Mouse (Mus musculus): ENCODE data around the gene Ntng2.

The Ntng2 gene

DNA sequence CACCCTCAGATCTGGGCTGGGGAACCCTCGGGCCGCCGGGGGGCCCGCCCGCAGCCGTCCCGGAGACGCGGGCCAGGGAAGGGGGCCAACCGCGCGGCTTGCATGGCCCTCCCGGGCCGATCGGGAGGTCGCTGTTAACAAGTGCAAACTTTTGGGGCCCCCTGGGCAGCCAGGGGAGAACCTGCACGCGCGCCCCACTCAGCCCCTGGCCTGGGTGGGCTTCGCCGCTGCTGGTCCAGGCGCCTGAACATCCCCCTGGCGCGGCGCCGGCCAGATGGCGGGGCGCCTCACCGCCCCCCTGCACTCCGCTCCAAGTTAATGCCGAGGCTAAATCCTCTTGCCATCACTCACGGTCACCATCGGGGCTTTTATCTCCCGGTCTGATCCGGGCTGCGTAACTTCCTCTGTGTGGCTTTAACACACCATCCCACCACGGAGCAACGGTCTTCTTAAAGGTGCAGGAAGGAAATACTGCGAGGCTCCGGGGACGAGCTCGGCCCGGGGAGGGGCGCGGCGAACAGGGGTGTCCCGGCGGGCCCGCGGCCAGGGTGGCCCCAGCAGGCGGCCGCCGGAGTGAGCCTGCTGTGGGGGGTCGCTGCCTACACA lies at the start of gene Ntng2:
Ntng2 (minus strand) TSS at position 407 of the 606 bp plus-strand sequence.
- peak; percentile 51 to 64 for DNase-seq (ENCODE audit: low spot score in 2 of 2)

DNA sequence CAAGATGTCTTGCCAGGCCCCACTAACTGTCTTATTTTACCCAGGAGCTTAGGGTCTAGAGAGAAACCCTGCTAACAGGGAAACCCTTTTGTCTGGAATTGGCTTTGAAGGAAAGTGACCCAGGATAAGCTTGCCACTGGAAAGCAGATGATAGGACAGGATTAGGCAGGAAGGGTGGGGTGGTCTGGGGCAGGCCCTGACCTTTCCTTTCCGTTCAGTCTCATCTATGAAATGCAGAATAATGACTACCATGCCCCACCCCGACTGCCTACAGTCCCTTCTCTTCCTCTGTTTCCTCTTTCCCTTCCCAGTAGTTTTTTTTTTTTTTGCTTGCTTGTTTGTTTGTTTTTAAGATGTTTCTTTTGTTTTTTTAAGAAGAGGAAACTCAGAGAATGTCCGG lies 42.8 kb upstream of the Ntng2 start:
- DNase-seq (ENCODE audit: low spot score in 2 of 2) = no peak

DNA sequence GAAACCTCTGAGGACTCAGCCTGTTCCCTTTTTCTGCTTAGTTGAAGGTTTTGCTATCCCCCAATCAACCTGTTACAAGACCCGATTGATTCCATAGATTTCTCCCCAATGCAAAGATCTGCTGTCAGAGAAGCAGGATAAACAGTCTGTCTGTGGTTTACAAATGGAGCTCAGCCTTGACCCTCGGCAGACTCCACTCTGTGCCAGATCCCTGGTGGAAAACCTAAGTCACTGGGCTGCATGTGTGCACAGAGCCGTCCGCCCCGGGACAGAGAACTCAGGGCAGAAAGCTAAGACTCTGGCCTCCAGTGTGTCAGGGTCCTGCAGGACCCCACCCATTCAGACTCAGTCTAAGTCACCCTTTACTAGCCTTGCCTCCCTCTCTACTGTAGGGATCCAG lies 34.8 kb upstream of the Ntng2 start:
- DNase-seq (ENCODE audit: low spot score in 2 of 2) = no peak

DNA sequence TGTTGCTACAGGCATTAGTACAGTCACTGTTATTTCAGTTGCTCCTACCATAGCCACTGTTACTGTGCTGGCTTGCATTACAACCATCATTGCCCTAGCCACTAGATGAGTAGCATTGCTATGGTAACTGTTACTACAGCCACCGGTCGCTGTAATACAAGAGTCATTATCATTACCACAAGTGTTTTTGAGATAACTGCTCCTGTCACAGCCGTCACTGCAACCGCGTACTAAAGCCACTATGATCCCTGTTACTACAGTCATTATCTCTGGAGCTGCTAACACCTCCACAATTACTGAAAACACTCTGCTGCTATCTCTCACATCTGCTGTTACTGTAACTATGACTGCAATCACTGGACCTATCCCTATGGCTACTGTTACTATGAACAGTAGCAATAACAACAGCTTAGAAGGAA lies 24.9 kb upstream of the Ntng2 start:
- DNase-seq (ENCODE audit: low spot score in 2 of 2) = no peak

DNA sequence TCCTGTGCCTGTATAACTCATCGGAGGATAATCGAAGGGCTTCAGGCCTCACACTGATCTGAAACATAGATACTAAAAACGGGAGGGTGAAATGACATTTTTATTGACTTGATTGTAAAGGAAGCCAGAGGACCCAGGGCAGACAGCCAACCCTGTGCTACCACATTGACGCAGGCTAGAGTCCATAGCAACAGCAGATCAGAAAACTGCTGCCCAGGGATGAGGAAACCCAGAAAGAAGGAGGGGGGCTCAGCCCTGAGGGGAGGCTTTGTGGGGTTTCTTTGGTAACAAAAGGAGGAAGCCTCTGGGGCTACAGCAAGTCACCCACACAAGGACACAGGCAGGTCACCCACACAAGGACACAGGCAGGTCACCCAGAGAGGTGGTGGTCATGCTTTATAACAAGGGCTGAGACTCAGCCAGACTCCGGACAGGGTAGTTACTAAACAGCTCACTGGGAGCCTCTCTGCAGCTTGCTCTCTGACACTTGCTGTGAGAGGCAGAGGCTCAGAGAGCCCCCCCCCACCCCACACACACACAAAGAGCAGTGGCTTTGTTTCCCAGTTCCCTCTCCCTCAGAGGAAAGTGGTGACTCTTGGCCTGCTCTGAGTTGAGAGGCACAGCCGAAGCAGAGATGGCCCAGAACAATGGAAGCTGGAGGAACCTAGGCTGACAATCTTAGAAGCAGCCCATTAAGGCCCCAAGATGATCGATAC lies 19.2 kb upstream of the Ntng2 start:
- no peak for DNase-seq (ENCODE audit: low spot score in 2 of 2)

DNA sequence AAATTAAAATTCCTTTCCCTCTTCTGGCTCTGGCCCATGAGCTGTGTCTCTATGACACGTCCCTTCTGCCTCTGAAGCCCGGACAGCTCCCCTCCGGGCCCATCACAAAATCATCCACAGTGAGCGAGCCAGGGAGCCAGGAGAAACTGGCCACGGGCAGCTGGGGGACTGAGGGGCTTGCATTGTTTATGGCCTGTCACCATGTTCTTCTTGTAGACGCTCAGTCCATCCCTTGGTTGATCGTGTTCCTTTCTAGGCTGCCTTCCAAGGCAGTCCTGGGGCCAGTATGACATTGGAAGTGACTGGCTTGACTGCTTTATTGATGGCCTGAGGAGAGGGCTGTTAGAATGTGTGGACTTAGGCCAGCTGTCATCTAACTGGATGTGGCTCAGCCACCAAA lies 18.3 kb upstream of the Ntng2 start:
- no peak for DNase-seq (ENCODE audit: low spot score in 2 of 2)

DNA sequence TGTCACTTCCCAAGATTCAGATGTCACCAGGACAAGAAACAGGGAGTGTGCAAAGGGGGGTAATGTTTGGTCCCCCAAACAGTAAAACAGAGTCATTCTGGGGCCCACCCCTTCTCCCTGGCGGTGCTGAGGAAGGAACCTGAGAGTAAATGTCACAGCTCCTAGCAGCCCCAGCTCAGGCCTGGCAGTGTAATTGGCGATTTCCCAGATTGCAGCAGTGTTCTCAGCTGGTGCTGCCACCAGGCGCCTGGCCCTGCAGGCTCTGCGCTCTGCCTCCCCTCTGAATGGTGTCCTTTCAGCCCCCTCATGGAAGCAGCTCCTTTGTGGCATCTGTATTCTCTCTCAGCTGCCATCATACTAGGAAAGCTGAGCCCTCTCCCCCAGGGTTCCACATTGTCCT lies 14.0 kb upstream of the Ntng2 start:
- DNase-seq (ENCODE audit: low spot score in 2 of 2) = no peak

DNA sequence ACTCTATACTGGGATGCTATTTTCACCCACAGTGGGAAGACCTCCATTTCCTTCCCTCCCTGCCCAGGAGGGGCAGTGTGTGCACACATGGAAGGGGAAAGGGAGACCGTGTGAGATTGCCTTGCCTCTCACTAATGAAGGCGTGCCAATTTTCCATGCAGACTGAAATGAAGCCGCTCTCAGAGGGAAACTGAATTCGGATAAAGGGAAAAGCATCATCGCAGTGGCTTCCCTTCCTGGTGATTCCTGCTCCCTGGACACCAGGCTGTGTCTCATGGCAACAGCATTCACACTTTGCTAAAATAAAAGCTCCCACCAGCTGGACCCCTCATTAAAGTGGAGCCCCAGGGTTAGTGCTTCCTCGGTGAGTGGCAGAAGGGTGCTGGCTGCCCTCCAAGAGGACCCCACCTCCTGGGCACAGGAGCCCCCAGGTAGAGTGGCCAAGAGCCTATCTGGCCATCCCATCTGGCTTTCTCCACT lies 9.7 kb upstream of the Ntng2 start:
- DNase-seq (ENCODE audit: low spot score in 2 of 2) = no peak

DNA sequence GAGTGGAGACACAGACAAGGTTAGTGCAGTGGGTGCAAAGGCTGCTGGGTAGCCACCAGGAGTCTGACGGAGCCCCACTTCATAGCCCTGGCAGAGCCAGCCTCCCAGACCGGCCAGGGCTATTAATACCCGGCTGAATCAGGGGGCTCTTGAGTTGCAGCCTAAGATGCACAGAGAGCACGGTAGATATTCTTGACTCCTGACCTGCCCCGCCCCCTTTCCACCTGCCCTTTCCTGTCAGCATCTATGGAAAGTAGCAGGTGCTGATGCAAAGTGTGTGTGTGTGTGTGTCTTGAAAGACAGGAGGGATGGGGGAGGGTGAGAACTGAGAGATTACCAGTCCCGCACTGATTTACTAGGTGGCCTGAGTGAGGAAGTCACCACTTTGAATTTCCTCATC lies 8.3 kb upstream of the Ntng2 start:
- no peak for DNase-seq (ENCODE audit: low spot score in 2 of 2)

DNA sequence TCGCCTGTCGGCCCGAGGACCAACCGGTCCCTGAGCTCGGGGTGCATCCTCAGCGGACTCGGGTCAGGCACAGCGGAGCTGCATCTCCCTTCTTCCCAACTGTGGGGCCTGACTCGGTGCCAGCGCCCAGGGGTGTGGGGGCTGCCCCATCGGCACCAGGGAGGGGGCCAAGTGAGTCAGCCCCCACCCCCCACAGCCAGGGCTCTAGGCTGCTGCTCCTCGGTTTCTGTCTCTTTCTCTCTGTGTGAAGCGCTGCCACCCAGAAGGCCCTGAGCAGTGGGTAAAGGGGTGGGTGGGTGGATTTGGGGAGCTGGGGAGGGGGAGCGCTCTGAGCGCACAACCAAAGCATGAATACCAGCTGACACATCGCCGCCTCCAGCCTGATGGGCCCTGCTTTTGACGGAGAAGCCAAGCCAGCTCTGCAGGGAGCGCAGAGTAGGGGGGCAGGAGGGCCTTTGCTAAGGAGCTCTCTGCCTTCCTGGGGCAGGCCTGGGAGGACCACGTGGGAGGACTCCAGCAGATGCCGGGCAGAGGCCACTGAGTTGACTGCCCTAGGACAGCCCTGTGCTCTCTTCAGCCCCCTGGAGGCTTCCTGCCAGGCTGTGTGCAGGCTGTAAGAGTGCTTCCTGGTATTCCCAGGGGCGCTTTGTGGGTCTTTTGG lies 530 bp upstream of the Ntng2 start:
- peak; percentile 74 to 75 for DNase-seq (ENCODE audit: low spot score in 2 of 2)

DNA sequence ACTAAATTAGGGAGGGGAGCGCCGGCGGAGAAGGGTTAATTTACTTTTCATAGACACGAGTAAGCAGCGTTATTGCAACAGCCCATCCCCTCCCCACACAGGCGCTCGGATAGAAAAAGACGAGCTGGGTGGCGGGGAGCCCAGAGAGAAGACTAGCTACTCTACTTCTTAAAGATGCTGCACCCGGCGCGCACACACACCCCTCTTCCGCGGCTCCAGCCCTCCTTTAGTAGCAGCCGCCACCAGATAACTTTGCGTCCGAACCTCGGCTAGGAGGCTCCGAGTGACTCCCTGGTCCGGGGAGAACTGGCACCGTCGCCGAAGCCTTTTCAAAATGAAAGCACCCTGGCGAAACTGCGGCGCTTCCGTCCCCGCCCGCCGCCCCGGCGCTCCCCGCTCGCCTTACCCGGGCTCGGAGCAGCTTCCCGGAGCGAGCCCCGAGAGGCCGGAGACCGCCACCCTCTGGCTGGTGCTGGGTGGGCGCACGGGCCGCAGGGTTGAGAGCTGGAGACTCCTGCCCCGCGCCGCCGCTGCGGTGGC lies 676 bp downstream of the Ntng2 start:
- DNase-seq (ENCODE audit: low spot score in 2 of 2) = peak in 1 of 2 experiments; percentile 64

DNA sequence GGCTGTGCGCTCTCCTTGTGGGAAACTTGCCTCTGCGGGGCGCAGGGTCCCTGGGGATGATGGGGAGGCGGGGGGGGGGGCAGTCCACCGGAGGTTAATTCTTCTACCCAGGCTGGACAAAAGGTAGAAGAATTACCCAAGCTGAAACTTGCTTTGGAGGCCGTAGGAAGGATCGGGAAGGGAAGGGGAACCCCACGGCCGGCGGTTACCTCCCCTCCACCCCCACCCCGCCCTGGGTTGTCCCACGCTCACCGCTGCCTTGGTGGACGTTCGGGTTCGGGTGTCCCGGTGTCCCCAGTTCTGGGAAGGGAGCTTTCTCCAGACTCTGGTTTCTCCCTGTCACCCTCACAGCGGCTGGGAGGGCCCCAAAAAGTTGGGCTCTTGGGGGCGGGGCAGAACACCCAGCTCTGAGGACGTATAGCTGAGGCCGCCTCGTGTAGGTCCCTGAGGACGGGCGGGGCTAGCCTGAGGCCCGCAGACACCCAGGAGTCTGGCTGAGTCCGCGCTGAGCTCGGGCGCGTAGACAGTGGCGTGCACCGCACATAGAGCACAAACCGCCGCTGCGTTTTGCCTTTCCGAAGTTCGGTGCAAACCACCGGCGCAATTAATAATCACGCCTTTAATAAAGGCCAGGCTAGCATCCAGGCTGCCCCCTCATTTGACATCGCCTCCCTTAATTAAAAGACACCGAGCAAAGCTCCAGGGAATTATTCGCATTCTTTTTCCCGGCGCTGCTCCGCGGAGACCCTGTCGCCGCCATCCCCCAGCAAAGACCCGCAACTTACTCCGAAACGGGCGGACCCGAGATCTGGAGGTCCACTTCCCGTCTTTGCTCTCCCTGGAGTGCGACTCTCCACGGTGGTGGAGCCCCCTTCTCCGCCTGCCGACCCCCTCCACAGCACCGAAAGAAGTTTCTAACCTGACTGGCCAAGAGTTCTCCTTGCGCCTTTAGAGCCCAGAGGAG lies 1.4 kb downstream of the Ntng2 start:
- no peak for DNase-seq (ENCODE audit: low spot score in 2 of 2)

DNA sequence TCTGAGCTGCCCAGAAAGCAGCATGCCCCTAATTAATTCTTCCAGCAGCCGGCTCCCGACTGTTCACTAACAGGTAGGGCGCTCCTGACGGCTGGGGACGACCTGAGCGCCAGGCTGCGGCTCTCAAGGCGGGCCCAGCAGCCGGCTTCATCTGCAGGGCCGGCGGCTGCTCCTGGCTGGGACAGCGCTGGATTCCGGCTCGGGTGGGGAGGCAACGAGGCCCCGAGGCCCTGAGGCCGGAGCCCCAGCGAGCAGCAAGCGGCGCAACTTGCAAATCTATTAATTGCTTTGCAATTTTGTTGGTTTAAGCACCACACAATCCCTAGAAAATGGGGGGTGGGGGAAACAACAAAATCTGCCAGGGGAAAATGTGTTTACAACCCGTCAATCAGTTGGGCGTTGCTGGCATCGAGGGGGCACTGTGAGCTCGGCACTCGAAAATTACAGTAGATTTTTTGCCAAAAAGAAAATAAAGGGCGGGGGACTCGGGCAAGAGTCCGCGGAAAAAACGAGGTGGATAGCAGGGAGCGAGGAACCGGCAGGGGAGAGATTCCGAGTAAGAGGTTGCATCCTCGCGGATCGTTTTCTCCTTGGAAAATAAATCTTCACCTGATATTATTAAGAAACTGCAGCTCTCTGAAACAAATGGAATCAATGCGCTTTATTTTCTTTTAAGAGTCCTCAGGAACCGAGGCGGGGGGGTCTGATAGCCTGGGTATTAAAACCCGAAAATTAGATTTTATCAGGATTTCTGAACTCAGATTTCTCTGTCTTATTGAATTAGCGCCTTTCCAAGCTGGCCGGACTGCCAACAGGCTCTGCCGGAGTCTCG lies 2.3 kb downstream of the Ntng2 start:
- no peak for DNase-seq (ENCODE audit: low spot score in 2 of 2)

DNA sequence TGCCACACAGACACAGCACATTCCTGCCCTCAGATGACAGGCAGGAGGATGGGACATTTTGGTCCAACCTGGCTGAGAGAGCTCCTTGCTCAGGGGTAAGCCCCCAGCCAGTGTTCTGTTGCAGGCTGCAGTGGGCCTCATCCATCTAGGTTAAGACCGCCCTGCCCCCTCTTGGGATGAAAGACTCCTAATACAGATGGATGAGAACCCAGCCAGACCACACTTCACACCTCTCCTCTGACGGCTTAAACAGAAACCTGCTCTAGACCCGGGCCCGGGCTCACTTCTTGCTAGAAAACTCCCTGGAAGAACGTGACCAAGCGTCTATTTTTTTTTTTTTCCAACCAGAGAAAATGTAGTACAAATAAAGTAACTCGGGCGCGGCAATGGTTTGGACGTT lies 3.0 kb downstream of the Ntng2 start:
- DNase-seq (ENCODE audit: low spot score in 2 of 2) = no peak

DNA sequence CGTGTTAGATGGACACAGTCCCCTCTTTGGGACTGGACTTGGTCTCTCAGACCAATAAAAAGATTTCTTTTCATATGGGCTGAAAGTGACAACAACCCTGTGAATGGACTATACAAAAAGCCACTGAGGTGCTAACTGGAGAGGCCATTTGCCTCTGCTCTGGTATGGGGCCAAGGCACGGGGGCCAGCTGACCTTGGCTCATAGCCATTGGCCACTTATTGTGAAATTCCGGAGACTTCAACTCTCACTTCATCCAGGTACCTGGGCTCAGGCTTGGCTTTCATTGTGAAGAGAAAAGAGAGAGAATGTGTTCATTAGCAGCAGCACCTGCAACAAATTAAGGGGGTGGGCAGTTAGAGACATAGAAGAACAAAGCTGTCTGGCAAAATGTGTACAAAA lies 4.3 kb downstream of the Ntng2 start:
- no peak for DNase-seq (ENCODE audit: low spot score in 2 of 2)

DNA sequence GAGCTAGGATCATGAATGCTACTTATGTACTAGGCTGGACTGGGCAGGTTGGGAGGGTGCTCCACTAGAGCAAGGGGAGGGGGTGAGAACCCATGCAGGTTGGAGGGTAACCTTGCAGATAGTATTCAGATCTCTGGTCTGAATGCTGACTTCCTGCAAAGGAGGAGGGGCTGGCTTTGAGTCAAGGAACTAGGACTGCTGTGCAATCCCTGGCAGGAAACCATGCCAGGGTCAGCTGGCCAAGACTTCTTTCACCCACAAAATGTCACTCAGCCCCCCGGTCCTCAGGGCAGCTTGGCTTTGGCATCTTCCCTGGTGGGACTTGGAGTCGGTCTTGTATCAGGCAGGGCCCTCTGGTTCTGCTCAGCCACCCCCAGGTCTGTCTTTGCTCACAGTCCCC lies 5.4 kb downstream of the Ntng2 start:
- no peak for DNase-seq (ENCODE audit: low spot score in 2 of 2)

DNA sequence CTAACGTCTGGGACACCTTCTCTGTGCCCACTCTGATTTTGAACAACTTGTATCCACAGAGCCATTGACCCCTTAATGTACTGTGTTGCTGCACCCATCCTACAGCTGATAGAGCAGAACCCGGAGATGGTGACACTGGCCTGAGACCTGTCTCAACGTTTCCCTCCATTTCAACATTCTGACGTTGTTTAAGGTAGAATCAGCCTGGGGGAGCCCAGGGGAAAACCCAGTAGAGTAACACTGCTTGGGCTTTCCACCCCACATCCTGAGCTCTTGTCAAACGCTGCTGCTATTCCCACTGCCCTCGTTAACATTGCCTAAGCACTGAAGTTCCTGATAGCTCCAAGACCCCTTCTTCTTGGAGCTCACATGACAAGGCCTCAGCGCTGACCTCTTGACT lies 5.9 kb downstream of the Ntng2 start:
- no peak for DNase-seq (ENCODE audit: low spot score in 2 of 2)

DNA sequence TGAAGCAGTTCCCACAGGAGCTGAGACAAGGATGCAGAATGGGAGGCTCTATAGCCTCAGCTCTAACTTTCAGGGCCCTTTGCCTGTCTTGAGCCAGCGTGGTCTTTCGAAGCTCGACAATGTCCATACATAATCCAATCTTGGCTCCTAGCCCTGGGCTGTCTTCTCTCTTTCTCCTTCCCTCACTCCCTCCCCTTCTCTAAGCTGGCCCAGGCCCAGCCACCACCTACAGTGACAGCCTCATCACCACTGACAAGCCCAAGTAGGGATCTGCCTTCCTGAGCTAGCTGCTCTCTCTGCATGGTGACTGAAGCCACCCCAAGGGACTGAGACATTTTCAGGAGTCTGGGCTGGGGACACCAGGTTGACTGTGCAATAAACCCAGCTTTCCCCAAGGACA lies 6.5 kb downstream of the Ntng2 start:
- DNase-seq (ENCODE audit: low spot score in 2 of 2) = no peak

DNA sequence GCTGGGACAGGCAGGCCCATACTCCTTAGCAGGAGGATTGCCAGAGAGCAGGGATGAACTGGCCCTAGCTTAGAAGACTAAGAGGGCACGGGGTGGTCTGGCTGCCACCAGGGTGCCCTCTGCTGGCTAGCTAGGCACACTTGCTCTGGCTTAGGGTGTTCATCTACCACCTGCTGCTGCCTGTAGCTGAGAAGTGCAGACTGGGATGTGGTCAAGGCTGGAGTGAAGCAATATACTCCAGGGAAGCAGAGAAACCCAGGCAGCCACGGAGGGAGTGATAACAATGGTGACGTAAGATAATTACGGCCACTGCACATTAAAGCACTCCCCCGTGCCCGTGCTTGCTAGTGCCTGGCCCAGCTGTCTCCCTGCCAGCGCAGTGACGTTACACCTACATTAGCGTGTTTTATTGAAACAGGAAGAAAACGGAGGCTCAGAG lies 7.4 kb downstream of the Ntng2 start:
- DNase-seq (ENCODE audit: low spot score in 2 of 2) = no peak

DNA sequence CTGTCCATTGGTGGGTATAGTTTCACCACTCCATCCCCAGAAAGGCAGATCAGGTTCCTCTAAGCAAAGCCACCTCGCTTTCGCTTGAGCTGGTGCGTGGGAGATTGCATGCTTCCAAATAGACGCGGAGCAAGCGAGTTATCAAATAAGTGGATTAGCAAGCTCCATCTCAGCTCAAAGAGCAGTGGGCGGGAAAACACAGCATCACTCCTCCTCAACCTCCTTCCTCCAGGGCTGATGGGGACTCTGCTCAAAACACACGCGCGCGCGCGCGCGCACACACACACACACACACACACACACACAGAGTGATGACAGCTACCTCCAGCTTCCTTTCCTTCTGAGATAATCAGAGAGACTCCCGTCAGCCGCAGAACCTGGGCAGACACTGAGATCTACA lies 13.5 kb downstream of the Ntng2 start:
- peak; percentile 79 to 83 for DNase-seq (ENCODE audit: low spot score in 2 of 2)

DNA sequence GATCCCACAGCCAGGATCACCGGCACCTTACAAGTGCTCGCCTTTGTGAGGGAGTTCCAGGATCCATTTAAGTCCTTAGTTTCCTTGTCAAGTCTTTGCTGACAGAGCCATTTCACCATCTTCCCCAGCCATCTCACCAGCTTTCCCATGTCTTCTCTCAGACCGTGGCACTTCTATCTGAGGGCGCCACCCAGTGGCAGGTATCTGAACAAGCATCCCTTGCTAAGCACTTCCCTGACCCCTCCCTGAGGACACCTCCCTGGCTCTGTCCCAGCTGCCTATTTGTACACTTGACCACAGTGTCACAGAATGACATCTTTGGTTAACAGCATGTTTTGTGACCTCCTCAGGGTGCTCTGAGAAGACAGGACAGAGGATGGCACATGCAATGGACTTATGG lies 15.2 kb downstream of the Ntng2 start:
- peak; percentile 73 to 77 for DNase-seq (ENCODE audit: low spot score in 2 of 2)

Data from right cerebral cortex, adult 2 months (tissue).